Mouse (Mus musculus): ENCODE measurements at regions not wholly inside any gene's neighbourhood (a gene's known extent, or its start where the extent isn't known, plus 50 kb on each side); places are given as distances from the start of the nearest gene placed in this dataset.

DNA sequence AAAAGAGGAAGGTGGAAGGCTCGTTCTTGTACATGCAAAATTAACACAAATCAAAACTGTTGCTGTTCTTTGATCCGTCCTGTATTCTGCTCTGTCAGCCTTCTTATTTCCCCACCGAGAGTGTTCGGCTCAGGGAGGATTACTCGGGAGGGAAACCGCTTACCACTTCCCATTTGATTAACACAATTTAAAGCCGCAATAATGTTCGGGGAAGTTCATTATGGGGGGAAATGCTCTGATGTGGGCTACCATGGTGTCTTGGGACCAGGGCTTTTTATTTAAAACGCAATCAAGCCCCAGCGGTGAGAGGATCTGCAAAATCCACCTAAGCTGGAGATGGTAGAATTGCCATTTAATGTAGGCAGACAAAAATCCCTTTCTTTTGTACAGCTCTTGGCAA lies 257.4 kb downstream of the Cbln1 start:
- DNase-seq (ENCODE audit: low spot score in 2 of 2) = no peak
- intact Hi-C loops (cut with DNase I) = no loop called here

DNA sequence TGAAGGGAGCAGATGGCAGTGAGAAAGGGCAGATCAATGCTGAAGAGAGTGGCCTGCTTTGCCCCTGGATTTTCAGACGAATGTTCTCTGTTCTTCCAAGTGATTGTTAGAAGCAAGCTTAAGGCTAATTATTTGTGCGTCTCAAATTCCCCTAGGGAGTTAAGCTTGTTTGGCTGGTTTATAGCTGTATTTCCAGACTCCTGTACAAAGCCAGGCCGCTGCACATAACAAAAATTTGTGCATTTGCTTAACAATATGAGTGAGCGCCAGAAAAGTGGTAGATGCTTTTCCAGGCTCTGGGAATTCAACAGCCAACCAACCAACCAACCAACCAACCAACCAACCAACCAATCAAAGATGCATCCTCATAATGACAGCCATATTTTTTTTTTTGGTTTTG lies 261.9 kb downstream of the Cbln1 start:
- intact Hi-C loops (cut with DNase I) = no loop called here
- DNase-seq (ENCODE audit: low spot score in 2 of 2) = no peak

DNA sequence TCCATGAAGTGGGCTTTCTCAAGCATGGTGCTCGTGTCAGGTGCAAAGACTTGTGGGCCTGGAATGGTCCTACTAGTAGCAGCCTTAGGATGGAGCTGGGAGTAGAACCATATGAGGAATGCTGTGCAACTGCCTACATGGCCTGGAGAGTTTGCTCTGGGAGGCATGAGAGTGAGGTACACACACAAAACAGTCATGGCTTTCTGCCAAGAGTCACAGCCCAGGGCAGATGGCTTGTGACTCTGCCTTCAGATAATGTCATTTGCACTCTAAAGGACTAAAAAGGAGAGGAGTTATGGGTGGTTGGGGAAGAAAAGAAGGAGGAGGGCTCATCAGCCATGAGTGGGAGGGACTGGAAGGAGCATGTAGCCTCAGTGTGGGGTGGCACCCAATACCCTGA lies 263.1 kb downstream of the Cbln1 start:
- intact Hi-C loops (cut with DNase I) = no loop called here
- DNase-seq (ENCODE audit: low spot score in 2 of 2) = no peak

DNA sequence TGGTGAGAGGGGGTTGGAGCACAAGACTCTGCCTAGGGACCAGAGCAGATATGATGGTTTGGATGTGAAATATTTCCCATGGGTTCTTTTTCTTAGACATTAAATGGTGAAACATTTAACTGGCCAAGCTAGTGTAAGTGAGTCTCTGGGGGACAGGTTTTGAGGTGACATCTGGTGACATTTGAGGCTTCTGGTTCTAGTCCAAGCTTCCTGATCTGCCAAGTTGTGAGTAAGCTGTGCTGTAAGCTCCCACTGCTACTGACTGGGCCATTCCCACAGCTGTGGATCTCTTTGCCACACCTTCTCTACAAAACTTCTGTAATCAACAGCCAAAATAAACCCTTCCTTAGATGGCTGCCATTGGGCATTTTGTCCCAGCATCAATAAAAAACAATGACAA lies 264.4 kb downstream of the Cbln1 start:
- no peak for DNase-seq (ENCODE audit: low spot score in 2 of 2)
- intact Hi-C loops (cut with DNase I) = no loop called here

DNA sequence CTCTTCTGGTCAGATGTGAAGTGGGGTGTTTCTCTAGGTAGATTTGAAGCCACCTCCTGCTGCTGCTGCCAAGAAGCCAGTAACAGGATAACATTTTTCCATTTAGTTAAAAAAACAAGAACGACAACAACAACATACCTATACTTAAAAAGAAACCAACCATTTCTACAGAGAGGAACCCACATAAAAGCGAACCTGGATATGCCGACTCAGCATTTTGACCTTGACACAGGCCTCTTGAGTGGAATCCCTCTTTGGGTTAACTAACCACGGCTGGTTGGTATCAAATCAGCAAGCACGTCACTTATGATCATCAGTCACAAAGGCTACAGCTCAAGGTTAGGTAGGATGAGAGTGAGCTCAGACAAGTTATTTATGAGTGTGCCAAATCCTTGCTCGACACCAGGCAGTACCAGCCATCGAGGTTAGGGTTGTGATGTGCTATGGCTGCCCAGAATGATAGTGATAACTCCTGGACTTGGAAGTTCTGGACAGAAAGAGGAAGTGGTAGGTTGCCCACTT lies 269.7 kb downstream of the Cbln1 start:
- no peak for DNase-seq (ENCODE audit: low spot score in 2 of 2)
- intact Hi-C loops (cut with DNase I) = no loop called here

DNA sequence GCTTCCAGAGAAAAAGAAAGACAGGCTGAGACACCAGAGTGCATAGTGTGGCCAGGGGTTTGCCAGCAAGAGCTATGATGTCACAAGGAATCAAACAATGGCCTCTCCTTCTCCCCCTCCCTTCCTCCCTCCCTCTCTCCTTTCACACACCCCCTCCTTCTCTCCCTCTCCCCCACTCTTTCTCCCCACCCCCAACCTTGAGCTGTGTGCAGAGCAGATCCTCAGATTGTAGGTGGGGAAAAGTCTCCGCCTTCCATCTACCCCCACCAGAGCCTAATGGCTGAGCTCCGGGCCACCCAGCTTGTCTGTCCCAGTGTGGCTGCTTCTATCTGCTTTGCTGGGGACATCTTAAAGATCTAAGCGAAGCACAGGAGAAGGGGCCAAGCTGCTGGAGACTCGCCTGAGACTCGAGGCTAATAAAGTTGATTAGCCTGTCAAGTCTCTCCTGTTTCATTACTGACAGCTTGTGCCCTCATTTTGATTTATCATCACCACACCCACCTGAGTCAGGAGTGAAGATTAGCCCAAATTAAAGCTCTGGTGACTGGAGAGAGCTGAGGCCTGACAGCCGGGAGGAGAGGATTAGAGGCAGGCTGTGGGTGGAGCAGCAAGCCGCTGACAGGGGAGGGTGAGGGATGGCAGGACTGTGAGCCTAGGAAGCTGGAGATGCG lies 272.8 kb downstream of the Cbln1 start:
- DNase-seq (ENCODE audit: low spot score in 2 of 2) = no peak
- intact Hi-C loops (cut with DNase I) = no loop called here

DNA sequence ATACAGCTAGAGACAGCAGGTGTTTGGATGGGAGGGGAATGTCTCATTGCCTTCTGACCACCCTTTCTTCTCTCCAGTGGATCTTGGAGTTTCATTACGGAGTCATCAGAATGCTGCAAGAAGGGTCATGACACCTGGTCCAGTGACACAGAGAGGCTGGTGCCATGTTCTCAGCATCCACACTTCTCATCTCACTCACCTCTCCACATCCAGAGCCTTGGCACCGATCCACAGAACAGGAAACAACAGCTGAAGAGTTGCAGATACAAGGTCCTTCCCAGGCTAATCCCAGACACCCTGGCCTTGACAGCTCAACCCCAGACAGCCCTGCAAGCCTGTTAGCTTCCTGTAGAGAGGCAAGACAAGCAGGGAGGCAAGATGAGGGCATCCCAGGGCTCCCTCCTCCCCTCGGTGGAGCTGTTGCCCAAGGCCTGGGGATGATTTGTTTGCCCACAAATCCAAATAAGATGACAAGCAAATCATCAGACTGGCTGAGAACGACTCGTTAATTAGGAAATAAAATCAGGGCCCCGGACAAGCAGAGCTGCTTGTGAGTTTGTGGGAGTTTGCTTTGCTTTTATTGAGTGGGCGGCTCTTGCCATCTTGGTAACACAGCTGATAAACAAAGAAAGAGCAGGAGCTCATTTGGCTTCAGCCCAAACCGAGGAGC lies 274.4 kb downstream of the Cbln1 start:
- no peak for DNase-seq (ENCODE audit: low spot score in 2 of 2)
- intact Hi-C loops (cut with DNase I) = no loop called here

DNA sequence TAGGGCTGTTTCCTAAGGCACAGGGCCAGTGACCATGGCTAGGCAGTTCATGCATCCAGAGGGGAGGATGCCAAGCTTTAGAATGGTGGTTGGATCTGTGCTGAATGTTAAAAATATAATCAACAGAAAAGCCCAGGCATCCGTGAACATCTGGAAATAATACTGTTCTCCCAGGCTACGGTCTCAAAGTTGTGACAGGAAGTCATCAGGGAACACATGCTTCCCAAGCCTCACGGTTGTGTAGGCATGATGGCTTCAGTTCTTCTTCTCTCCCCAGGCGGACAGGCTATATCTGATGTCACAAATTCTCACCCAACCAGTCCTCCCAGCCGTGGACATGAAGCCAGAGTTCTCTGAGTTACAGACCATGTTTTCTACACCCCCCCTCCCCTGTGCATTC lies 275.4 kb downstream of the Cbln1 start:
- intact Hi-C loops (cut with DNase I) = no loop called here
- DNase-seq (ENCODE audit: low spot score in 2 of 2) = no peak

DNA sequence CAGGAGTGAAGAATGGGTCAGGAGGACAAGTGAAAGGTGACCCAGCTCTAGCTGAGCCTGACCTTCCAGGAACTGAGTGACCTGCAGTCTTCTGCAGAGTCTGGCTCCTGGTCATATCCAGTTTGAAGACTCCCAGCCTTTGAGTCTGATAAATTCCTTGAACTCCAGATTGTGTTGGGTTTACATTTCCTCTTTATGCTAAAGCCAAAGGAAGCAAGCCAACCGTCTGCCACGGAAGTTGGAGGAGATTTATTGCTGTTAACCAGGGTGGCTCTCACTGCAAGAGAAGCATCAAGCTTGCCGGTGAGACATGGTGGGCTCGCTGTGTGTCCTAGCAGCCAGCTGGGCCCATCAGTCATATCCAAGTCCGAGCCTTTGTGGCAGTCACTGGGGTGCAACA lies 276.4 kb downstream of the Cbln1 start:
- intact Hi-C loops (cut with DNase I) = no loop called here
- no peak for DNase-seq (ENCODE audit: low spot score in 2 of 2)

DNA sequence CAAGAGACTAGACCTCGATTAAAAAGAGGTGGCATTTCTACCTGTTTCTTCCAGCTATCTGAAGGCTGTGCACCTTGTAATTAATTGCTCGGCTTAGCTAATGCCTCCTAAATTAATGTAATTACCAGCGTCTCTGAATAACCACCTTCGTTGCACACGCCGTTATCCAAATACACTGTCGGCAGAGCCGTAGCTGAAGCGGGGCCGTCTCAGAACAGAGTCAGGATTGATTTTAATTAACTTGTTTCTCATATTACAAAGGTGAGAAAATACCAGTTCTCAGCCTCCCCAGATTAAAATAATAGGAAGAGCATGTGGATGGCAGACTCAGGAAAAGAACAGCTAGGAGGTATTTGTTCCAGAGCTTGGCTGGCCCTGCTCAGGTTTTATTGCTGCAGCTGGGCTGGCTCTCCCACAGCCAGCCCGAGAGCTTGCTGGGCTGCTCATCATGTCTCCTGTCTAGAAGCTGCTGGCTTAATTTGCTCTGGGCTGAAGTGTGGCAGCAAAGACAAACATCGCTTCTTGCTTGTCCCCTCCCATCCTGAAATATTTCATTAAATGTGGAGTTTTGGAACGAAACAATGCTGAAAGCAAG lies 282.5 kb downstream of the Cbln1 start:
- DNase-seq (ENCODE audit: low spot score in 2 of 2) = no peak
- intact Hi-C loops (cut with DNase I) = no loop called here

DNA sequence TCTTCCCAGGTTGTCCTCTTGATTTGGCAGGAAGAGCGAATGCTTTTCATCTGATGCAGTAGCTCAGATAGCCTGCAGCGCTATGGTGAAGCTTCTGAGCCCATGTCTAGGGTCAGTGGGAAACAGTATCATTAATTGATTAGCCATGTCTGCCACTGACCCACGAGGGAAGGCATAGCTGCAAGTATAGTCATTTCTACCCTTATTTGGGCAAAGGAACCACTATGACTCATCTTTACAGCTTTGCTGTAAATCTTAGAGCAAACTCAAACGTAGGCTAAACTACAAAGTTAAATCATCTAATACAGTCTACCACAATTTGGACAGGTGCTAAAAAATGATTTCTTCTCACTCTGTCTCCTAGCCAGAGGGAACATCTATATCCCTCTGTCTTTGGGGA lies 289.5 kb downstream of the Cbln1 start:
- DNase-seq (ENCODE audit: low spot score in 2 of 2) = peak in 1 of 2 experiments; percentile 6
- intact Hi-C loops (cut with DNase I) = no loop called here

DNA sequence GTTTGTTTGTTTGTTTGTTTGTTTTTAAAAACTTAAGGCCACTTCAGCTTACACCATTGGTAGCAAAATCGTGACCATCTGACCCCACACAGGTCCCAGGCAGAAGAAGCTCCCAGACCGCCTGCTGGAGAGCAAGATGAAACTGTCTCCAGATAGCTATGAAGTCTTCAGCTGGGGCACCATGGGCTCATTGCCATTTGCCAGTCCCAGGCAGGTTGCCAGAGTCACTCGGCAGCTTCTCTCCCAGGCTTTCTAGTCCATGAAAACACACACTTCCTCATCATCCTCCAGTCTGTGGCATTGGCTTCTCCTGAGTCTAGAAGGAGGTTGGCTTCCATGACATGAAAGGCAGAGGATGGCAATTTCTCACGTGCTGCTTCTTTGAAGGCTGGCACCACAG lies 293.5 kb upstream of the N4bp1 start:
- intact Hi-C loops (cut with DNase I) = no loop called here
- DNase-seq (ENCODE audit: low spot score in 2 of 2) = no peak

DNA sequence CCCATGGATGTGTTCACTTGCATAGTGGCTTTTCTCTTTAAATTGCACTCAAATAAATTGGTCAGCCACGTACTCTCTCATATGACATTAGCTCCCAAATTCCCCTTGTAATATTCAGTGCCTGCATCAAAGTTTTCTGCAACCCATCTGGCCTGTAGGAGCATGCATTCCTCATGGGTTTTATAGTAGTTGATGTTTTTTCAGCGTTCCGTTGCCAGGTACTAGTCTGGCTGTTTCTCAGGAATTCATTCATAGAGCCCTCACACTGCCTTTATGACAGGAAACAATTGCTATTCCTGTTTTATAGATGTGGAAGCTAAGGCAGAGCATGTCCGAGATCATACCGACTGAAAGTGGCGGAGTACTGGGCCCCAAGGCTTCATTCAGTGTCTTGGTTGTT lies 292.6 kb upstream of the N4bp1 start:
- intact Hi-C loops (cut with DNase I) = no loop called here
- DNase-seq (ENCODE audit: low spot score in 2 of 2) = no peak

DNA sequence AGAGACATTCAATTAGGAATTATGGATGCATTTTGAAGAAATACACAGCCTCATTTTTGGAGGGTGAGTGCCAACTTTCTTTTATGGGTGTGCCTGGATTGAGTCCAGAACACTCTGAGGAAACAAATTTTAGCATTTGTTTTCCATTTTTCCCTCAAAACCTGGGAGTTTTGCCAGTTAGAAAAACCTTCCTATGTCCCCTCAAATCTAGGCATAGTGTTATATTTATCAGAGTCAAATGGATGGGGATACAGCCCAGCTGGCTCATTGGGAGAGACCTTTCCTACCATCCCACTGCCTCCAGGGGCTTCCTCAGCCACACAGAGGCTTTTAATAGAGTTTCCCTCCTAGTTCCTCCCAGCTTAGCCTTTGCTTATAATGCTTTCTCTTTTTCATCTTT lies 290.0 kb upstream of the N4bp1 start:
- DNase-seq (ENCODE audit: low spot score in 2 of 2) = peak; percentile 8 to 37
- intact Hi-C loops (cut with DNase I) = no loop called here

DNA sequence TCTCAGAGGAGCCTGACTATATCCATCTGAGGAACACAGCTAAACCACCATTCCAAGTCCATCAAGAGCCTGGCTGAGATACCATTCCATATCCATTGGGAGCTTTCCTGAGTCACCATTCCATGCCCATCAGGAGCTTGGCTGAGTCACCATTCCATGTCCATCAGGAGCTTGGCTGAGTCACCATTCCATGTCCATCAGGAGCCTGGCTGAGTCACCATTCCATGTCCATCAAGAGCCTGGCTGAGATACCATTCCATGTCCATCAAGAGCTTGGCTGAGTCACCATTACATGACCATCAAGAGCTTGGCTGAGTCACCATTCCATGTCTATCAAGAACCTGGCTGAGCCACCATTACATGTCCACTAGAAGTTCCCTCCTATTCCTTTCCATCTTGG lies 288.7 kb upstream of the N4bp1 start:
- intact Hi-C loops (cut with DNase I) = no loop called here
- no peak for DNase-seq (ENCODE audit: low spot score in 2 of 2)

DNA sequence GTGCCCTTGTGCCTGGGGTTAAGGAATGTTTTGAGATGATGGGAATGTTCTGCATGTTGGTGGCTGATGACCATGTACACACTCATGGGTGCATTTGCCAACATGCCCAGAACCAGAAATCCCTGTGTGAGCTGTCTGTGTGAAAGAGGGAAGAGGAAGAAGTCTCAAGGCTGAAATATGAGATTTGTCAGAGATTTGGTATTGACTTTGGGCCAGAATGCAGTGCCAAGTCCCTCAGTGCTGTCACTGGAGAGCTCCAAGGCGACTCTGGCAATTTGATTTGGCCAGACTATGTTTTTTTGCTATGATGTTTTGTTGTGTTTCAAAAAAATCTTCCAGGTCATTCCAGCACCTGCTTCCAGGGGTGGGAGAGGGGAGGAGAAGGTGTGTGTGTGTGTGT lies 281.7 kb upstream of the N4bp1 start:
- intact Hi-C loops (cut with DNase I) = no loop called here

DNA sequence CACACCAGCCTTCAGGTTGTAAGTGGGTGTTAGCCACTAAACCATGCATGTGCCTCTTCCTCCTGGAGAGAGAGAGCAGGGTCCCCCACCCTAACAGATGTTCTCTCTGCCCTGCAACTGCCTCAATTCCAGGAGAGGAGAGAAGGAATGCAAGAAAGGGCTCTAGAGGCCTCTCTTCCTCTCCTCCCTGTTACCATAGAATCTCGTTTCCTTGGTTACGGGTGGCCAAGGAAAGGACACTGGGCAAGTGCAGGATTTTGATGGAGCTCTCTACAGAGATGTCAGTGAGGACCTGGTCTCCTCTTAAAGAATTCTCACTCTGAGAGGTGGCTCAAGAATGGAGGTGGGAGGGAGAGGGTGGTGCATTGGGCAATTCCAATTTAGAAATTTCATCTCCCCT lies 275.4 kb upstream of the N4bp1 start:
- no peak for DNase-seq (ENCODE audit: low spot score in 2 of 2)
- intact Hi-C loops (cut with DNase I) = no loop called here

More for the DNA sequence above, 281.7 kb upstream of the N4bp1 start:
- DNase-seq (ENCODE audit: low spot score in 2 of 2) = no peak

DNA sequence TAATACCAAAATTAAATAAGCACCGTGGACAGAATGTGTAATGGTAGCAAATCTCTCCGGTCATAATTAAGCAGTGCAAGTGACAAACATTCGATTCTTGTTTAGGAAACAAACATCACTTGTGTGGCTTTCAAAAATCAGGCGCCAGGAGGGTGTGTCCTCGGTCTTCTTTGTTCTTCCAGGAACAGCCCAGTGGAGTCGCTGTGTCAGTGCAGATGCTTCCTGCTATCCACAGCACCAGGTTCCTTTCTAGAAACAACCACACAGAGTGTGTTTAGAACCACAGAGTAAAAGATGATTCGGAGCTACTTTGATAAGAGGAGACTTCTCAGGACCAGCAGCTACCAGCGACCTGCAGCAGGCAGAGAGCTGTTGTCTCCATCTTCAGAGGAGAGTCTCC lies 273.3 kb upstream of the N4bp1 start:
- intact Hi-C loops (cut with DNase I) = no loop called here

DNA sequence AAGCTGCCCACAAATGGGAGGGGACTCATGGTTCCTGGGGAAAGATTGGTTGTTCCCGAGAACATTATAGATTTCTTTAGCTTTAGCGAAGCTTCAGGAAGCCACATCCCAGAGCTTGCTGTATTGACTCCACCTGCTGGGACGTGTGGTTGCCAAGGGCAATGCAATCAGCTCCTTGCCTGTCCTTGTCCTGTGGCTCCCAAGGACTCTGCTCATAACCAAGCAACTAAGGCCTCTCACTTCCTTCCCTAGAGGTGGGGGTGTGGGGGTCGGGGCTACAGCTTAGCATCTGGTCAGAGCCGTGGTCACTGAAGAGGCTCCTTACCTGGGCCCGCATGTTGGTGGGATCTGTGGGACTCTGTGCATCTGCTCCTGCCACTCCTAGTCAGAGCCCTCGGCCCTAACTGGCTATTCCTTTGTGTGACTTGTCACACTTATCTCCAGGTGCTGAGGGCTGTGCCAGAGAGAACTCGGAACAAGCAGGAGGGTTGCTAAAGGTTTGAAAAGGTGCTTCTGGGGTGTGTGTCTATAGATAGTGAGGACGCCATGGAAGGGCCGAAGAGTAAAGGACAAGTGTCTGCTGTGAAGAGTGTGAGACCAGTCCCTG lies 270.9 kb upstream of the N4bp1 start:
- no peak for DNase-seq (ENCODE audit: low spot score in 2 of 2)
- intact Hi-C loops (cut with DNase I) = no loop called here

More for the DNA sequence above, 273.3 kb upstream of the N4bp1 start:
- no peak for DNase-seq (ENCODE audit: low spot score in 2 of 2)

DNA sequence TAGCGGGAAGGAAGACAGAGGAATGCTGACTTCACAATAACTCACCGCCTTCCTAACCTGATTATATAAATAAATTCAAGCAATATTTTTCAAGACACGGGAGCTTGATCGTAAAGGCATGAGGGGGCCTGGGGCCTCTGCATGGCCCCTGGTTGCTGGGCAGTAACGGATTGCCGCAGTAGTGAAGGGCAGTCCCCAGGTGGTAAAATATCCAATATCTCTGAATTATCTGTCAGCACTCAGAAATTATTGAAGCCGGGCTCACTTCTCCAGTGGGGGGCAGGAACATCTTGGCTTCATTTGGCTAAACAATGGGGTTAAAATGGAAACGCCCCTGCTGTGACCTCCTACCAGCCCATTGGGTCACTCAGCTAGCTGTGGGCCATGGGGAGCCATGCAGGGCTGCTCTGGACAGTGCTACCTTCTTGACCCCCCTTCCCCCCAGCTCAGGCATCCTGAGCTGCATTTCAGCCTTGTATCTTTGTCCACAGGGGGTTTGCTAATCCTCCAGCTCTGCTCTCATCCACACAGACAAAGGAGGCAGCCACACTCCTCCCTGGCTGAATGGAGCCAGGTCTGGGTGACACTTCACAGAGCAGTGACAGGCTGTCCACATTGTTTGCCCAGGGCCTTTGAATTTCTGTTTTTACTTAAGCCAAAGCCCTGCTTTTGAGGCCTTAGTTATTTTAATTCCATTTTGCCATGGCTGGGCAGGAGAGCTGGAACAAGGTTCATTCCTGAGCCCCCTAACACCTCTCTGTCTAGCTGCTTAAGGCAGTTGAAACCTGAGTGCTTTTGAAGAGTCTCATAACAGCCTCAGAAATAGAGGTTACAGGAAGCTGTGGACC lies 267.2 kb upstream of the N4bp1 start:
- intact Hi-C loops (cut with DNase I) = no loop called here
- no peak for DNase-seq (ENCODE audit: low spot score in 2 of 2)
